Mouse (Mus musculus): ENCODE measurements around the gene Arfgap3. TPM values are rescaled to one million over a fixed set of nuclear protein-coding genes. Genes with fewer than 3 reads are reported as not detected.

The Arfgap3 gene
- polyA plus RNA-seq (2014; fragmentation: Nextera tagmentation; extraction: Ambion mirVana), result 37.1 and 39.7 TPM in 2 replicates

DNA sequence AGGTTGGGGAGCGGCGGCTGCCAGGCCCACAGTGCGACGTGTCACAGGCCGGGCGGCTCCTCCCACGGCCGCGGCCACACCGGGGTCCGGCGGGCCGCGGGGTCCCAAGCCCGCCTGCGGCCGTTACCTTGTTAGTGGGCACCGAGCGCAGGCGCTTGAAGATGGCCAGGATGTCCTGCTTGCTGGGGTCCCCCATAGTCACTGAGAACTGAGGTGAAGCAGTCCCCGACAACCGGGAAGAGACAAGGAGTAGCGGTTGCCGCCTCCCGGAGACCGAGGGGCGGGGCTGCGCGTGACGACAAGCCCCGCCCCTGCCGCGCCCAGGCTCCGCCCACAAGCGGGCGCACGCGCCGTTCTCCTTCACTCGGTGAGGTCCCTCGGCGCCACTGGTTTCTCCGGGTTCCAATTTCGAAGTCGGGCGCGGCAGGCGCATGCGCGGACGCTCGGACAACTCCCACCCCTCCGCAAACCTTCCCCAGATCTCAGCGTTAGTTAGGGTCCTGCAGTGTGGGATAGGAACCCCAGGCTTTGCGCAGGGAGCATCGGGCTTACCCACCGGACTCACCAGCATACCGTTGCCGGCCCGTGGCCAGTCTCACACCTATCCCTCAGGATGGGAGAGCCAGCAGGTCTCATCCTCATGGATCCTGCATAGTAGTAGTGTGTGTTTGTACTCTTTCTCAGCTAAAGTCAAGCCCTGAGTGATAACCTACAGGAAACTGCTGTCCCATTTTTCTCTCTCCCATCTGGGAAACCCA lies at the start of gene Arfgap3:
TSS of gene Arfgap3 (minus strand) at position 294 of the 758 bp plus-strand sequence.
- ATAC-seq (ENCODE audit: insufficient read depth, low FRiP score, low TSS enrichment) (peak; percentile 89), DNase-seq (ENCODE audit: low spot score) (peak; percentile 97)
- H3K9me3 ChIP-seq (ENCODE audit: control insufficient read depth, low read length), result no peaks in the 10 kb centered on the region
- H3K27ac ChIP-seq (ENCODE audit: low read depth, low read length), result no peak within 1 kb of the TSS
- no peaks in the 10 kb centered on the region for H3K36me3 ChIP-seq (ENCODE audit: control insufficient read depth, insufficient read depth, low read length)
- H3K4me3 ChIP-seq (ENCODE audit: low read depth, low read length), result peak within 1 kb of the TSS; percentile 67
- WGBS, result under 1% methylated on average over 57 of the region's 60 CpGs
- no peaks in the 10 kb centered on the region for H3K27me3 ChIP-seq (ENCODE audit: control insufficient read depth, insufficient read depth, low read length)
- peak within 1 kb of the TSS; percentile 68 for H3K9ac ChIP-seq (ENCODE audit: low read length)
- H3K4me1 ChIP-seq (ENCODE audit: control insufficient read depth, insufficient read depth, low read length), result peaks cover 4% of the 10 kb centered on the region; the same call in 1 of the 2 replicates
- H3K4me2 ChIP-seq (ENCODE audit: low read depth), result peak within 1 kb of the TSS; percentile 91

DNA sequence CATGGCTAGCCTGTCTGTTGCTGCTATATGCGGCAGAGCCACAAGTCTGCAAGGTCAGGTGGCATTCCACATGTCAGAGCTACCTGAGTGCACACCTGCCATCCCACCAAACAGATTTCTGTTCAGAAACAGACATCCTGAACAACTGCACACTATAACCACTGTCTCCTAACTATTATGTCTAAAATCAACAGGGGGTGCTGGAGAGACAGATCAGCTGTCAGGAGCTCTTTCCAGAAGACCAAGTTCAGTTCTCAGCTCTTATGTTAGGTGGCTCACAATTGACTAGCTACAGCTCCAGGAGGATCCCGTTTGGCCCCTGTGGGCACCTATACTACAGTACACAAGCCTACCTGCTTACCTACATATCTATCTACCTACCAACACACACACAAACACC lies 42.7 kb upstream of the Arfgap3 start:
- Histone ChIP-seq H3K4me1 (ENCODE audit: control insufficient read depth, insufficient read depth, low read length) (no peaks in the 10 kb centered on the region), H3K4me2 (ENCODE audit: low read depth) (no peak overlapping the region), H3K27ac (ENCODE audit: low read depth, low read length) (no peak overlapping the region), H3K36me3 (ENCODE audit: control insufficient read depth, insufficient read depth, low read length) (no peaks in the 10 kb centered on the region), H3K27me3 (ENCODE audit: control insufficient read depth, insufficient read depth, low read length) (no peaks in the 10 kb centered on the region), H3K9ac (ENCODE audit: low read length) (no peak overlapping the region), H3K4me3 (ENCODE audit: low read depth, low read length) (no peak overlapping the region), H3K9me3 (ENCODE audit: control insufficient read depth, low read length) (no peaks in the 10 kb centered on the region)
- WGBS, result 85% methylated on average over 2 of the region's 2 CpGs
- no peak for ATAC-seq (ENCODE audit: insufficient read depth, low FRiP score, low TSS enrichment)
- DNase-seq (ENCODE audit: low spot score), result no peak

DNA sequence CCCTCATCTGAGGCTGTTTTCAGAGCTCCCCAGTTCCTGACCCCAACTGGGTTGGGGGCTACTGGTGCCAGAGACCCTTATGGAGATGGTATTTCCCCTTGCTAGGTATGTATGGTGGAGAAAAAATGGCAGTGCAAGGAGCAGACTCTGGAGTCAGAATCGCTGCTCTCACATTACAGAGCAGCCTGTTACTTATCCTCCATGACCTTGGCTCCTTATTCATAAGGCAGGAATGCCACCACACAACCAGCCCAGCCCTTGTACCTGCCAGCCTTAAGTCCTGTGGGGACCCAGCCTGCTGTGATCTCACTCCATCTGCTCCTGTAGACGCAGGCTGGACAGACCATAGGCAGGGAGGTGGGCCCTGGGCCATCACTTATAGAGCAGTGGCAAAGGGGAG lies 37.9 kb upstream of the Arfgap3 start:
- Histone ChIP-seq H3K4me1 (ENCODE audit: control insufficient read depth, insufficient read depth, low read length) (no peaks in the 10 kb centered on the region), H3K9me3 (ENCODE audit: control insufficient read depth, low read length) (no peaks in the 10 kb centered on the region), H3K27ac (ENCODE audit: low read depth, low read length) (no peak overlapping the region), H3K9ac (ENCODE audit: low read length) (no peak overlapping the region), H3K27me3 (ENCODE audit: control insufficient read depth, insufficient read depth, low read length) (no peaks in the 10 kb centered on the region), H3K36me3 (ENCODE audit: control insufficient read depth, insufficient read depth, low read length) (no peaks in the 10 kb centered on the region; the same call in 1 of the 2 replicates), H3K4me2 (ENCODE audit: low read depth) (no peak overlapping the region), H3K4me3 (ENCODE audit: low read depth, low read length) (no peak overlapping the region)
- ATAC-seq (ENCODE audit: insufficient read depth, low FRiP score, low TSS enrichment) (no peak), DNase-seq (ENCODE audit: low spot score) (no peak)
- WGBS, result 85% methylated on average over 2 of the region's 2 CpGs

DNA sequence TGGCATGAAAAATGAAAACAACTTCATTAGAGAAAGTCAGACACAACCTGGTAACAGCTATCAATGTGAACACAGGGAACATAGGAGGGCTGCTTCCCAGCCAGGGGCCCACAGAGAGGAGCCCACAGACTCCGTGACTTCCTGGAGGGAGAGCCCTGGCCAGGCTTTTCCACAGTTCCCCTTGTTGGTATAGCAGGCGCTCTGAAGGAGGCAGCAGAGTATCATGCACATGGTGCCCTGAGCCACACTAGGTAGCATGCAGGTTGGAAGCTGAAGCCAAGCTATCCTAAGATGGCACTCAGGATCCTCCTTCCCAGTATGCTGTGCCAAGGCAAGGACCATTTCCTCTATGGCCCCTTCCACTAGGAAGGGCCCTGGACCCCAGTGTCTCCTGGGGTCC lies 33.6 kb upstream of the Arfgap3 start:
- DNase-seq (ENCODE audit: low spot score) (no peak), ATAC-seq (ENCODE audit: insufficient read depth, low FRiP score, low TSS enrichment) (no peak)
- no peak overlapping the region for H3K4me3 ChIP-seq (ENCODE audit: low read depth, low read length)
- no peak overlapping the region for H3K4me2 ChIP-seq (ENCODE audit: low read depth)
- H3K4me1 ChIP-seq (ENCODE audit: control insufficient read depth, insufficient read depth, low read length), result no peaks in the 10 kb centered on the region
- H3K27ac ChIP-seq (ENCODE audit: low read depth, low read length), result no peak overlapping the region
- WGBS, result 94% methylated on average over 2 of the region's 2 CpGs
- no peak overlapping the region for H3K9ac ChIP-seq (ENCODE audit: low read length)
- peaks cover 5% of the 10 kb centered on the region for H3K36me3 ChIP-seq (ENCODE audit: control insufficient read depth, insufficient read depth, low read length)
- H3K27me3 ChIP-seq (ENCODE audit: control insufficient read depth, insufficient read depth, low read length), result no peaks in the 10 kb centered on the region
- no peaks in the 10 kb centered on the region for H3K9me3 ChIP-seq (ENCODE audit: control insufficient read depth, low read length)

DNA sequence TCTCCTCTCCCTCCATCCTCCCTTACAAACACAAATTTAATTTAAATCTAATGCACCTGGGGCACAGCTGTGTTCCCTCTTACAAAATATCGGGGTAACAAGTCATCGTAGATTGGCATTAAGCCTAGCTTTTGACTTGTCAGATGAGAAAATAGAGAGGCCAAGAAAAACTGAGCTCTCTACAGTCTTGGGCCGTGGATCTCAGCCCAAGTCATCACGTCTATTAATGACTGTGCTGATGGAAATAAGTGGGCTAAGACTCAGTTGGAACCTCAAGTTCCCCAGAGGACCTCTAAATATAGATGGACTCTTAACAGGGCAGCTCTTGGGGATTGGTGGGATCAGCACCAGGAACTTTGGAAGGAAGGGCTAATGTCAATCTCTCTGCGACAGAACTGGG lies 33.1 kb upstream of the Arfgap3 start:
- no peaks in the 10 kb centered on the region for H3K9me3 ChIP-seq (ENCODE audit: control insufficient read depth, low read length)
- ATAC-seq (ENCODE audit: insufficient read depth, low FRiP score, low TSS enrichment) (no peak), DNase-seq (ENCODE audit: low spot score) (no peak)
- H3K4me3 ChIP-seq (ENCODE audit: low read depth, low read length), result no peak overlapping the region
- no peak overlapping the region for H3K27ac ChIP-seq (ENCODE audit: low read depth, low read length)
- peaks cover 5% of the 10 kb centered on the region for H3K36me3 ChIP-seq (ENCODE audit: control insufficient read depth, insufficient read depth, low read length)
- no peaks in the 10 kb centered on the region for H3K27me3 ChIP-seq (ENCODE audit: control insufficient read depth, insufficient read depth, low read length)
- no peaks in the 10 kb centered on the region for H3K4me1 ChIP-seq (ENCODE audit: control insufficient read depth, insufficient read depth, low read length)
- no peak overlapping the region for H3K4me2 ChIP-seq (ENCODE audit: low read depth)
- no peak overlapping the region for H3K9ac ChIP-seq (ENCODE audit: low read length)
- WGBS, result 88% methylated on average over 5 of the region's 5 CpGs

DNA sequence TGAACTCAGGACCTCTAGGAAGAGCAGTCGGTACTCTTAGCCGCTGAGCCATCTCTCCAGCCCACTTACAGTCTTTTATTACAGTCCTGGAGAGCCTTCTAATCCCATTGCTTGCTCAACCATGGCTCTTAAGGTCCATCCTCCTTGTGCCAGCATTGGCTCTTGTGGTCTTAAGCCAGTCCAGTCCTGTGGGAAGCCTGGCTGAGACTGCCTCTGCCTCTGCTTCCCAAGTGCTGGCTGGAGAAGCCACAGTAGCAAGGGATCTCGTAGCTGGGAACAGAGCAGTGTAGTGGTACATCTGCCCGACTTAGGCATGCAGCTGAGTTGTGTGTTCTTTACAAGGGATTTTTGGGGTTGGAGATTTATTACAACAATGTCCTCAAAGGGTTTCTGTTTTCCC lies 32.4 kb upstream of the Arfgap3 start:
- no peak overlapping the region for H3K4me3 ChIP-seq (ENCODE audit: low read depth, low read length)
- H3K4me1 ChIP-seq (ENCODE audit: control insufficient read depth, insufficient read depth, low read length), result no peaks in the 10 kb centered on the region
- peaks cover 5% of the 10 kb centered on the region for H3K36me3 ChIP-seq (ENCODE audit: control insufficient read depth, insufficient read depth, low read length)
- no peak overlapping the region for H3K27ac ChIP-seq (ENCODE audit: low read depth, low read length)
- DNase-seq (ENCODE audit: low spot score) (no peak), ATAC-seq (ENCODE audit: insufficient read depth, low FRiP score, low TSS enrichment) (no peak)
- 92% methylated on average over 4 of the region's 4 CpGs for WGBS
- H3K9ac ChIP-seq (ENCODE audit: low read length), result no peak overlapping the region
- H3K27me3 ChIP-seq (ENCODE audit: control insufficient read depth, insufficient read depth, low read length), result no peaks in the 10 kb centered on the region
- no peaks in the 10 kb centered on the region for H3K9me3 ChIP-seq (ENCODE audit: control insufficient read depth, low read length)
- H3K4me2 ChIP-seq (ENCODE audit: low read depth), result no peak overlapping the region

DNA sequence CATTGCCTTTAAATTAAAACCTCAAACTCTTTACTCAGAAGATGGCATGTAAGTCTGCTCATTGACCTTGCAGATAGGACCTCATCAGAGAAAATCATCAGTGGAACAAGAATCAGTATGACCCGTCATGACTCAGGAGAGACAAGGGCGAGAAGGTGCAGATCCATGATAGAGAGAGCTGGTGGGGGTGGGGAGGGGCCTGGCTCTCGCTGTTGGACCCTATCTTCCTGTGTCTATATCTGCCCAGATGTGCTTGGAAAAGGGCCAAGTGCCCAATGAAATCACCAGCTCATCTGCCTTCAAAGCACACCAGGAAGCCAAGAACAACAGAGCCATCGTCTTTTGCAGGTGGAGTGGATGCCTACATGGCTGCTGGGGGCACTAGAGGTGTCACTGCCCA lies 27.1 kb upstream of the Arfgap3 start:
- no peaks in the 10 kb centered on the region for H3K27me3 ChIP-seq (ENCODE audit: control insufficient read depth, insufficient read depth, low read length)
- no peak overlapping the region for H3K4me3 ChIP-seq (ENCODE audit: low read depth, low read length)
- no peaks in the 10 kb centered on the region for H3K9me3 ChIP-seq (ENCODE audit: control insufficient read depth, low read length)
- no peaks in the 10 kb centered on the region for H3K4me1 ChIP-seq (ENCODE audit: control insufficient read depth, insufficient read depth, low read length)
- H3K4me2 ChIP-seq (ENCODE audit: low read depth), result no peak overlapping the region
- no peak for DNase-seq (ENCODE audit: low spot score)
- no peak for ATAC-seq (ENCODE audit: insufficient read depth, low FRiP score, low TSS enrichment)
- WGBS, result 89% methylated on average over 4 of the region's 4 CpGs
- H3K27ac ChIP-seq (ENCODE audit: low read depth, low read length), result no peak overlapping the region
- H3K36me3 ChIP-seq (ENCODE audit: control insufficient read depth, insufficient read depth, low read length), result peaks cover 3% of the 10 kb centered on the region
- H3K9ac ChIP-seq (ENCODE audit: low read length), result no peak overlapping the region

DNA sequence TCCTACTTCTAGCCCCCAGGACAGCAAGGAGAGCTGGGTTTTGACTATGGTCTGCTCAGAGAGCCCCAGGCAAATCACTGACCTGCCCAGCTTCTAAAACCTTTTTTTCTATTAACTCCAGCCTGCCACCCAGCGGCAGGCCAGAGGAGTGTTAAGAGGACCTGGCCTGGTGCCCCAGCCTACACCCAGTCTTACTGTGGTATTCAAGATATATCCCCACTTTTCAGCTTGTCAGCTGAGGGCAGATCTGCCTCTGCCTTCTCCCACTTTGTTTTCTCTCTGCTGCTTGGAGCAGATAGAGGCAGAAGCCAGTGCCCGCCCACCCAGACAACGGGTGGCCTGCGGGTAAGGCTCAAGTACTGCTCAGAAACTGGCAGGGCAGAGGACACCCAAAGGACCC lies 25.1 kb upstream of the Arfgap3 start:
- DNase-seq (ENCODE audit: low spot score) (peak; percentile 52), ATAC-seq (ENCODE audit: insufficient read depth, low FRiP score, low TSS enrichment) (no peak)
- H3K4me2 ChIP-seq (ENCODE audit: low read depth), result no peak overlapping the region
- no peak overlapping the region for H3K9ac ChIP-seq (ENCODE audit: low read length)
- no peak overlapping the region for H3K4me3 ChIP-seq (ENCODE audit: low read depth, low read length)
- no peak overlapping the region for H3K27ac ChIP-seq (ENCODE audit: low read depth, low read length)
- H3K9me3 ChIP-seq (ENCODE audit: control insufficient read depth, low read length), result no peaks in the 10 kb centered on the region
- H3K27me3 ChIP-seq (ENCODE audit: control insufficient read depth, insufficient read depth, low read length), result no peaks in the 10 kb centered on the region
- WGBS, result 58% methylated on average over 4 of the region's 4 CpGs
- H3K36me3 ChIP-seq (ENCODE audit: control insufficient read depth, insufficient read depth, low read length), result peaks cover 3% of the 10 kb centered on the region
- H3K4me1 ChIP-seq (ENCODE audit: control insufficient read depth, insufficient read depth, low read length), result no peaks in the 10 kb centered on the region

DNA sequence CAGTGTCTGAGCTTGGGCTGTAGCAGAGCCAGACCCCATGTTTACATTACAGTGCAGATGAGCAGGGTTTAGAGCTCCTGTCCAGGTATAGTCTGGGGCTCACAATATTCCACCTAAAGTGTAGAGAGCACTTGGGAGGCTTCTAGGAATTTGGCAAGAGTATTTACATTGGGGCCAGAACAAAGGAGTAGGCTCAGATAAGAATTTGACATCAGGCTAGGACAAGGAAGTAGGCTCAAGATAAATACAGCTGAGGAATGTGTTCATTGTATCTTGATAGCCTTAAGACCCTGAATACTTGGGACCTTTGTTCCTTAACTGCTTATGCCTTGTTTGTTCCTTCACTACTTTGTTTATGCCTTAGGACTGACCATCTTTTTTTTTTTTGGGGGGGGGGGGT lies 24.0 kb upstream of the Arfgap3 start:
- Histone ChIP-seq H3K36me3 (ENCODE audit: control insufficient read depth, insufficient read depth, low read length) (peaks cover 3% of the 10 kb centered on the region), H3K4me1 (ENCODE audit: control insufficient read depth, insufficient read depth, low read length) (no peaks in the 10 kb centered on the region), H3K9ac (ENCODE audit: low read length) (no peak overlapping the region), H3K4me2 (ENCODE audit: low read depth) (no peak overlapping the region), H3K27ac (ENCODE audit: low read depth, low read length) (no peak overlapping the region), H3K4me3 (ENCODE audit: low read depth, low read length) (no peak overlapping the region), H3K27me3 (ENCODE audit: control insufficient read depth, insufficient read depth, low read length) (no peaks in the 10 kb centered on the region), H3K9me3 (ENCODE audit: control insufficient read depth, low read length) (no peaks in the 10 kb centered on the region)
- ATAC-seq (ENCODE audit: insufficient read depth, low FRiP score, low TSS enrichment), result no peak
- DNase-seq (ENCODE audit: low spot score), result no peak

Measured in neural tube, embryonic 11.5 days (tissue).